Mouse (Mus musculus) T-helper 2 cell (primary cell): ENCODE data around the gene Slc22a20.

Experiments
- in situ Hi-C: fragments of 300-600 bp; cut with MboI, MseI; formaldehyde crosslinking; loops from one replicate; pipeline ENCODE4 v1.15.1; 2025; ENCODE audit warnings: high pct_unique_total_duplicates

Slc22a20 gene

DNA sequence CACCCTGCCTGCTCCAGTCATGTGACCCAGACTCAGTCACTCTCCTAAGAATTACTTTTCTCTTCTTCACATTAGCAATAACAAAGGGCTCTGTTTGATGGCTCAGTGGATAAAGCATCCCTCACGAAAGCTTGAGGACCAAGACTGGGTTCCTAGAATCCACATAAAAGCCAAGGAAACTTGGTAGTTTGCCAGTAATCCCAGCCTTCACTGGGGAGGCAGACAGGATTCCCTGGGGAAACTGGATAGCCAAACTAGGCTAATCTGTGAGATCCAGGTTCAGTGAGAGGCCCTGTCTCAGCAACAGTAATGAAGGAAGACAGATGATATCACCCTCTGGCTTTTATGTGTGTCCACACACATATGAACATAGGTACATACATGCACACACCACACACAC, 5.0 kb upstream of the Slc22a20 start:
- in situ Hi-C loops, result loop anchor here (25.0 kb wide), 1 partner anchor 696 kb away; no protein-coding TSS in a partner anchor

DNA sequence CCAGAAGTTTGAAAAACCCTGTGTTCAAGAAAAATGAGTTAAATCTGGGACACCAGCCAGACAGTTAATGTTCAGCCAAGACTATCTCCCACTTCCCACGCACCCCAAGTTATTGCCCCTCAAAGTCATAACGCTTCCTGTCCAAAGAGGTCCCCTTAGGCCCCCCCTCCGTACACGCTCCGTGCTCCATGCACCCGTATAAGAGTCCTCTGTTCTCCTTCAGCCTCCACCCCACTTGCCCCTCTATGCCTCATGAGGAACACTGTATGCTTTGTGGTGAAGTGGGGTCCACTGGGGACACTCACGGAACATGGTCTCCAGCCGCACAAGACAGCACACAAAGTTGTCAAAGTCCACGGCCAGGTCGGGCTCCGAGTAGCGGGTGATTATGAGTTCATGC, 4.1 kb upstream of the Slc22a20 start:
- in situ Hi-C loops, result loop anchor here (25.0 kb wide), 1 partner anchor 697 kb away; no protein-coding TSS in a partner anchor

DNA sequence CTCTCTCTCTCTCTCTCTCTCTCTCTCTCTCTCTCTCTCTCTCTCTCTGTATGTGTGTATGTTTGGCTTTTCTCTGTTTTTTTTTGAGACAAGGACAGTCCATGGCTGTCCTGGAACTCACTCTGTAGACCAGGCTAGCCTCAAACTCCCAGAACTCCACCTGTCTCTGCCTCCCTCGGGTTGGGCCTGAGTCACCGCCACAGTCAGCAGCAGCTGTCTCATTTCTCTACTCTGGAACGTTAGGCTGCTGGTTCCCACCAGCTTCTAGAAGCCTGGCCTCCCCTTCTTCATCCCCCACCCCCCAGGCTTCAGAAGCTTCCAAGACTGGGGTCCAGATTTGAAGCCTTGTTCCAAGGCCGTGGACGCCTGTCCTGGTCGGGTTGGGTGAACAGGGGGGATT, 3.6 kb upstream of the Slc22a20 start:
- in situ Hi-C loops, result loop anchor here (10.0 to 25.0 kb wide), 2 partner anchors 245 to 698 kb away; partner anchors contain the start of gene Ppp2r5b

DNA sequence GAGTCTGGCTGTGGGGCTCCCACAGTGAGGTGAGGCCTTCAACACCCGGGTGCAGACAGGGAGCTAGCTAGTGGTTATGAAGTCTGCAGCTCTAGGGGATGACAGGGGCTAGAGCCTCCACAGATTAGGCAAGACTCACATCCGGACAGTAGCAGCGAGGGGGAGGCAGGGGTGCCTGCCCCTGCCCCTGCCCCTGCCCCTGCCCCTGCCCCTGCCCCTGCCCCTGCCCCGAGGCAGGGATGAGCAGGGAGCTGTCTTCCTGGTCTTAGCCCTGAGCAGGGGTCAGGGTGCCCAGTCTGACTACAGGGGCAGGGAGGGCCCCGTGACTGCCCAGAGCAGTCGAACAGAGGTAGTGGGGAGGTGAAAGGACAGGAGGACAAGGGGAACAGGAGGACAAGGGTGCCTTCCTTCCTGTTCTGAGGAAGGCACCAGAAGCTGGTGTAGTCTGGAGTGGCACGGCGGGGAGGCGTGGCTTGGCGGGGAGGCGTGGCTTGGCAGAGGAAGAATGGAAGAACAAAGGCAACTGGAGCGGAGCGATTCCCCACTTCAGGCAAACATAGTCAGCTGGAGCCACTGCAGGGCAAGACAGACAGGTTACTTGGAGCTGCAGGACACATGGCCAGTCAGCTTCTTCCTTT, 3.0 kb upstream of the Slc22a20 start:
- in situ Hi-C loops, result loop anchor here (10.0 to 25.0 kb wide), 2 partner anchors 246 to 698 kb away; partner anchors contain the start of gene Ppp2r5b

DNA sequence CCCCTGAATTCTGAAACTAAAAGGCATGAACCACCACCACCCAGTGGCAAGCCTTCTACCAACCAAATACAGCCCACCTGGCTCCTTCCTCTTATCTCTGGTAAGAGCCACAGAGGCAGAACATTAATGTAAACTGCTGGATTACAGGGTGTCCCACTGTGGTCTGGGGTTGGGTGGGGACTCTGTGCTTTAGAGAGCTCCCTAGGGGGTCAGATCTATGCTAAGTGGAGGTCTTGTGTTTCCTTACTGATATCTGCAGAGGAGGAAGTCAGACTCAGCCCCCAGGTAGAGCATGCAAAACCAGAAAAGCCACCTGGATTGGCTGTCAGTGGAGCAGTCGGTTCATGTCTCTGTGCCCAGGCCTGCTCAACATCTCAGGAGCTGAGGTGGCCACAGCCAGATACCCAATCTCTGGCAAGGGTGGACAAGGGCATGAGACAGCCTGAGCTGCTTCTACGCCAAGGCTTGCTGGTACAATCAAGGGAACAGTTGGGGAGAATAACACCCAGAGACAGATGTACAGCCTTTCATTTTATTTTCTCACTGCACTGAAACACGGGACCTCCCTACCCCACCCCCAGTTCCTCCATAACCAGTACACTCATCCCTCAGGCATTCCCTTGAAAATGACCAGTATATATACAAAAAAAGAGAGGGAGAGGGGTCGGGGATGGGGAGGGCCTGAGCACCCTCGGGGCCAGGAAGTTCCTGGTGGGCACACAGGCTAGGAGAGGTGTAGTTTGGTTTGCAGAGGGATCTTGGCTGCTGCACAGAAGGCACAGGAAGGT, 2.3 kb upstream of the Slc22a20 start:
- in situ Hi-C loops, result loop anchor here (10.0 to 25.0 kb wide), 2 partner anchors 247 to 699 kb away; partner anchors contain the start of gene Ppp2r5b

DNA sequence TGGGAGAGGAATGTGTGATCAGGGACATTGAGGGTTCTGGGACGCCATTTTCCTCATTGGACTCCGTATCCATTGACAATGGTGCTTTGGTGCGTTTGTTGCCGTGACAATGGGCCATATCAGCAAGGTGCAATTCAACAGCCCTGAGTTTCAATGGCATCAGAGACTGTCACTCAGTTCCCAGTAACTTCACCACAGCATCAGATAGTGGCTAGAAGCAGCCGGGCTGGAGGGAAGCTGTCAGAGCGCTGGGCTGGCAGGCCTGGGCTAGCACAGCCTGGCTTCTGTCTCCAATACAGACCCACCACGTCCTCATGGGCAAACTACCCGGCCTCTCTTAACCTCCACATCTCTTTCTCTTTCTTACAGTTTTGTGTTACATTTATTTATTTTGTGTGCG, 5.5 kb downstream of the Slc22a20 start:
- in situ Hi-C loops, result loop anchor here (10.0 to 25.0 kb wide), 2 partner anchors 254 to 707 kb away; partner anchors contain the start of gene Ppp2r5b

DNA sequence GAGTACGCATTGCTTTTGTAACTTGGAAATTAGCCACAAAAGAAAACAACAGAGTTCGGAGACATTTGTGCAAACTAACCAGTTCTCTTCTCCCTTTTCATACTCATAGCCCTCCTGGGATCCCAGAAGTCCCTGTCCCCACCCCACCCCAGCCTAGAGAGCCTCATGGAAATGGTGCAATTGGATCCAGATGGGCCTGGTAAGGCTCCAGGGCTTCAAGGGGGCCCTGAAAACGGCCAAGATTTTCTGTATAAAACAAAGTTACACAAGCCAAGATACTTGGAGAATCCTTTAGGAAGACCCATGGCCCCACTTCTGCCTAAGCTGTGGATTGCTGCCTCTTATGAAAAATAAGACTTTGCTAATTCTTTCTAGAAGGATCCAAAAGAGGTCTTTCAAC, 8.2 kb downstream of the Slc22a20 start:
- in situ Hi-C loops, result loop anchor here (25.0 kb wide), 1 partner anchor 710 kb away; no protein-coding TSS in a partner anchor

DNA sequence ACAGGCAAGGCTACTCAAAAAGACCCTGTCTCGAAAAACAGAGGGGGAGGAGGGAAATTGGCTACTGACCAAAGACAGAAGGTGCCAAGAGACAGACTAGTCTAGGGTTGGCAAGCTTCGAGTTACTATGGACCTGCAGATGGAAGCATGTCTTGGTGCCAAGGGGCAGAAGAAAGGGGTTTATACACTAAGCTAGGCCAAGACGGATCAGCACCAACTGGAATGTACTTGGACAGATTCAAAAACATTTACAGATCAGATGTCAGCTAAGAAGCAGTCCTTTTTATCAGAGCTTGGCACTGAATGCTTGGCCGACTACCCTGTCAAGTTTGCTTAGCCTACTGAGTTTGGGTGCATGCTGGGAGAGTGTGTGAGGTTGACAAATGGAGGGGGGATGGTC, 10.3 kb downstream of the Slc22a20 start:
- in situ Hi-C loops, result loop anchor here (25.0 kb wide), 1 partner anchor 712 kb away; no protein-coding TSS in a partner anchor

DNA sequence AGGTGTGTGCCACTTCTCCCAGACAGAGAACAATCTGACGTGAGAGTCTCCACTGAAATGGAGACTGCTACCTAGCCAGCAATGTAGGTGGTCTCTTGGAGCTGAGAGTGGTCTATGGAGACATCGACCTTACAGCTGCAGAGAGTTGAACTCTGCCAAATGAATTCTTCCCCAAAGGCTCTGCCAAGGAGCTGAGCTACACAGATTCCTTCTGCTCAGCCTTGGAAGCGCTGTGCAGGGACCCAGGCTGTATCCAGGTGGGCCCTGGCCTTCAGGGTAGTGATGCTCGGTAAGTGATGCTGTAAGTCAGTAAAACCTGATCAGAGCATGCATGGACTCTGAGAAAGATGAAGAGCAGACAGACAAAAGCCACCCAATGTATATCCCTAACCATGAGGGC, 10.8 kb downstream of the Slc22a20 start:
- in situ Hi-C loops, result loop anchor here (25.0 kb wide), 1 partner anchor 712 kb away; no protein-coding TSS in a partner anchor

DNA sequence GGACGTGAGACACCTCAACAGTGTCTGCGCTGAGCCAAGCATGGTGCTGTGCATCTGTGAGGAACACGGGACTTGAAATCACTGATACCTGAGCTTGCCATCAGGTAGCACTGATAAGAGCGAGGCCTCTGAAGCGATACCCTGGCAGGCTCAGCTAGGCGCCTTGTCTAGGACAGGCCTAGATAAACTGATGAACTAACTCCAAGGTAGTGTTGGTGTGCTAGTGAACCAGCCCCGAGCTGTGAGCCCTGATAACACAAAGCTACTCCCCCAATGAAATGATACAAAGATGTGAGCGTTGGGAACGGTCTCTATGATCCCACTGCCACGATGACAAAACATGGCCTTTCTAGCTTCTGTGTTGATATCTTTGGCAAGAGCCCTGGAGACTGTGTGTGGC, 18.3 kb downstream of the Slc22a20 start:
- in situ Hi-C loops, result no loop called here

DNA sequence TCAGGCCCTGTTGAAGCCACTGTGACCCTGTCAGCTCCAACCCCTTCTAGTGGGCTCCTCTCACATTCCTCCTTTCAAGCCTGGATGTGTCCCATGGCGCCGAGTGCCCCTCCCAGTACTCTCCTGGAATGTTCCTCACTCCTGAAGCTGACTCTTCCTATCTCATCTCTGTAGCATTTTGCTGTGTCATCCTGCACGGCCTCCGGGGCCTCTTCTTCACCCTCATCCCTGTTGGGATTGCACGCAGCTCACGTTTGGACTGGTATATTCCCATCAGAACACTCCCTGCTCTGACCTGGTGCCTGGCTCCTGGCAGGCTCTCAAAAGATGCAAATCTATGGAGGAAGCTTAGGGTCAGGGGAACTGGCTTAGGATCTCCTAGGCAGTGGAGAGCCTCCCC, 19.2 kb downstream of the Slc22a20 start:
- in situ Hi-C loops, result no loop called here

DNA sequence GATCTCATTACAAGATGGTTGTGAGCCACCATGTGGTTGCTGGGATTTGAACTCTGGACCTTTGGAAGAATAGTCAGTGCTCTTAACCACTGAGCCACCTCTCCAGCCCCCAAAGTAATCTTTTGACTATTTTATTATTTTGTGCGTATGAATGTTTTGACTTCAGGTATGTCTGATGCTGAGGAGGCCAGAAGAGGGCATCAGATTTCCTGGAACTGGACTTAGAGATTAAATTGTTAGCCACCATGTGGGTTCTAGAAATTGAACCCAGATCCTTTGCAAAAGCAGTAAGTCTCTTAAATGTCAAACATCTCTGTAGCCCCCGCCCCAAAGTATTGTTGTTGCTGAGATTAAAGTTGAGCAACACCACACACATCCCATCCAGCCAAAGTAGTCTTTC, 20.0 kb downstream of the Slc22a20 start:
- in situ Hi-C loops, result no loop called here

DNA sequence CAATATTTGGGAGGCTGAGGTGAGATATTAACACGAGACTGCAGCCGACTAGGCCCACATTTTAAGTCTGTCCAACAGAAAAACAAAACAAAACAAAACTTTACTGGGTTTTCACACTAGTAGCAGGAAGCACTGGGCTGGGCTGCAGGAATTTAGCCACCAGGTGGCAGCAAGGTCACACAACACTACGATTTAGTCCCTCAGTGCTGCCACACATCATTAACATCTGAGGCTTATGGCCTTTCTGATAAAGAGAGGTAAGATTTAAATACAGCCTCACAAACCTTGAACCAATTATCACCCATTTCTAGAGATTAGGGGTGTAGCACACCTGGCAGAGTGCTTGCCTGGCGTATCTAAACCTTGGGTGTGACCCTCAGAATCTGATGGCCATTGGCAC, 20.7 kb downstream of the Slc22a20 start:
- in situ Hi-C loops, result no loop called here

DNA sequence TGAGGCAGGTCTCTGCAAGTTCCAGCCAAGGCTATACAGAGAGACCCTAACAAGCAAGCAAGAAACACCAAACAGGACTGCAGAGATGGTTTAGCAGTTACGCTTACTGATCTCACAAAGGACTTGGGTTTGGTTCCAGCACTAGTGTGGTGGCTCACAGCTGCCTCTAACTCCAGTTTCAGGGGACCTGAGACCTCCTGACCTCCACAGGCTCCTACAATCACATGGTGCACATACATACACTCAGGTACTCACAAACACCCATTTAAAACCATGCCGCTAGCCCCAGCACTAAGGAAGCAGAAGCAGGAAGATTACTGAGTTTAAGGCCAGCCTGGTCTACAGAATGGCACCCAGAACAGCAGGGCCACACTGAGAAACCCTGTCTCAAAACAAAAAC, 21.1 kb downstream of the Slc22a20 start:
- in situ Hi-C loops, result loop anchor here (5.0 kb wide), 2 partner anchors 52 to 157 kb away; partner anchors contain the start of gene Capn1

DNA sequence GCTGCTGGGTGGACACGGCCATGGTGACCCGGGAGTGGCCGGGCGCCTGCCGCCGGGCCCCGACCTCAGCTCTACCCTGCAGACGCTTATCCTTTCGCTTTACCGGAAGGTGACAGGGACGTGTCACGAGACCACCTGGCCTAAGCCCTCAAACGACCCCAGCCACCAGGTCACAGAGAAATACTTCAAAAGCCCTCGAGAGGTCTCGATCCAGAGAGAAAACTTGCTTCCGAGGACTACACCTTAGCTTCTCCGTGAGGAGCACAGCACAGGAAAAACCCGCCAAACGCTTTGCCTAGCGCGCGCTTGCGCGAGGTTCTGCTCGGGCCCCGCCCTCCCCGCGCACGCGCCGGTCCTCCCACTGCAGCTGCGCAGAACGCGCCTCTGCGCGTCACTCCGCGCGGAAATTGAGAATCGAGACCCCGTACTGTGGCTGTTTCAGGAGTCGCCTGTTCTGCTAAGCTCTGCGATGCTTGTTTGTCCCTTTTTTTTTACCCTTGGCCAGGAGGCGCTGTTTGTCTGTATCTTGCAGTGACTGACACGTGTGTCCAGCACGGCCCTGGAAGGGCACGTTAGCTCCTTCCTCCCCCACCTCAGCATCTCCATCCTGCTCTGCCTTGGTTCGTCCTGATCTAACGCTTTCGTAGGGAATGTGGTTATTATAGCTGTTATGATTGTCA, 21.9 kb downstream of the Slc22a20 start, which contains the start of gene Pola2:
Pola2 (minus strand) TSS at position 320 of the 680 bp plus-strand sequence.
- in situ Hi-C loops, result loop anchor here (5.0 kb wide), 2 partner anchors 53 to 158 kb away; partner anchors contain the start of gene Capn1

DNA sequence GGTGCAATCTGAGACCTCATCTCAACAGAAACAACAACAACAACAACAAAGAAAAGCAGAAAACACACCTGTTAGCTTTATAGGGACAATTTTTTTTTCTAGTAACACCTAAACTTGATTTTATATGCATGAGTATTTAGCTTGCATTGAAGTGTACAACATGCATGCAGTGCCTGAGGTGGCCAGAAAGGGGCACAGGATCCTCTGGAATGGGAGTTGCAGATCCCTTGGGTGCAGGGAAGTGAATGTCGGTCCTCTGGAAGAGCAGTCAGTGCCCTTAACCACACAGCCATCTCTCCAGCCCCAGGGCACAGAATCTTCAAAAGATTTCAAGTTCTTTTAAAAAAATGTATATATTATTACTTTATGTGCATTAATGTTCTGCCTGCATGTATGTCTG, 23.3 kb downstream of the Slc22a20 start:
- in situ Hi-C loops, result loop anchor here (5.0 kb wide), 2 partner anchors 55 to 160 kb away; partner anchors contain the start of gene Capn1

DNA sequence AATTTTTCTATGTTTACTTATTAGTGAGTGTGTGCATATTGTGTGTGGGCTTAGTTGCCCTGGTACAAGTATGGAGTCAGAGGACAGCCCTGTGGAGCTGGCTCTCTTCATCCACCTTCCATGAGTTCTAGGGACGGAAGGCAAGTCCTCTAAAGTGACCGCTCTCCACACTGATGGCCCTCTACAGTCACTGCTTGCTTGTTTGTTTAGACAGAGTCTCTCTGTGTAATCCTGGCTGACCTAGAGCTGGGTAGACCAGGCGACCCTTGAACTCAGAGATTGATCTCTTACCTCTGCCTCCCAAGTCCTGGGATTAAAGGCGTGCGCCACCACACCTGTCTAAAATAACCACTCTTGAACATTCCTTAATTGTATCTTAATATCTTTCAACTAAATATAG, 28.6 kb downstream of the Slc22a20 start:
- in situ Hi-C loops, result loop anchor here (5.0 kb wide), 1 partner anchor 35 kb away; the partner anchor contains the start of gene Cdc42ep2

DNA sequence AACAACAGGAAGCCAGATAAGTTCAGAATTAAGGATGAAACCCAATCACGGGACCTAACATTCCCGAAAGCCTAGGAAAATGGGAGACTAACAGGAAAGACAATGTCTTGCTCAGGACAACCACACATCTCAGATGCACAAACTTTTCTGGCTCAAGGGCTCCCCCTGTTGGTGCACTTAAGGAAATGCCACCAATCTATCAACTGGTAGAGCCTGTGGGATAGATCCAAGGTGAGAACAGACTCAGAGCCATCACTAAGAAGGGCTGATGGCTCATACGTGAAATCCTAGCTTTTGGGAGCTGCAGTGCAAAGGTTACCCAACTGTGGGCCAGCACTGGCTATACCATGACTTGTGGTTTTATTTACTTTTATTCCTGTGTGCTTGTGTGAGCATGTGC, 29.3 kb downstream of the Slc22a20 start:
- in situ Hi-C loops, result loop anchor here (5.0 kb wide), 1 partner anchor 34 kb away; the partner anchor contains the start of gene Cdc42ep2

DNA sequence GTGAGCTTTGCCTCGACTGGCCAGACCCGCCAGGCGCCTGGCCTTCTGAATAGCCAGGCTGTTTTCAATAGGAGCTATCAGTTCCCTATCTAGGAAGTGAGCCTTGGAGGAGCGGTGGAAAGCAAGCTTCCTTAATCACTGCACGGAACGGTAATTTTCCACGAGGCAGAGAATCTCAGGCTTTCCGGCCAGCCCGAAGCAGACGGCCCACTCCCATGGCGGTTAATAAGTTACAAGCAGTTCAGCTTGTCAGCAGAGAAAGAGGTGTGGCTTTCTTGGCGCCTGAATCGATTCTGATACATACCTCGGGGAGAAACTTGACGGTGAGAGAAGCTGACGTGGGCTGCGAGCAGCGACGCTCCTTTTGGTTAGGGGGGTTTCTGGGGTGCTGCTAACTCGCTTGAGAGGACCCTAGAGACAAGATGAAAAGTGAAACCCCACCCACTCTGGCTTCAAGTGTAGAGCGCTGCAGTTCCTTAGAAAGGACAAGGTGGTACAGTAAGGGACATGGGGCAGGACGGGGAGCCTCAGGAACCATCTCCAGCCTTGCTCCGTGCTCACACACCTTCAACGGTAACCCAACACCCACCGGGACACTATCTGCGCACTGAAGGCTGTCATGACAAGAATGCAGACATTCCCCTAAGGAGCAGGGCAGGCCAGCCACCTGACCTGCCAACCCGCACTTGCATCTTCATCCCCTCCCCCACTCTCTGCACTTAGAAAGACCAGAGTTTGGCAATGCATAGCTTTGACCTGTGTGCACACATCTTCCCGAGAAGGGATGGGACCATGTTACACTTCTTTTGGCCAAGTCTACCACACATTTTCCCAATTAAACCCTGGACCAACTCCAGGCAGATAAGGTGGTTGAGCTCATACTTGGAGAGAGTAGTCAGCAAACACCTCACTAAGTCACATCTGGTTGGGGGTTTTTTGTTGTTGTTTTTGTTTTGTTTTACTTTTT, 30.0 kb downstream of the Slc22a20 start:
- in situ Hi-C loops, result loop anchor here (5.0 kb wide), 1 partner anchor 34 kb away; the partner anchor contains the start of gene Cdc42ep2

DNA sequence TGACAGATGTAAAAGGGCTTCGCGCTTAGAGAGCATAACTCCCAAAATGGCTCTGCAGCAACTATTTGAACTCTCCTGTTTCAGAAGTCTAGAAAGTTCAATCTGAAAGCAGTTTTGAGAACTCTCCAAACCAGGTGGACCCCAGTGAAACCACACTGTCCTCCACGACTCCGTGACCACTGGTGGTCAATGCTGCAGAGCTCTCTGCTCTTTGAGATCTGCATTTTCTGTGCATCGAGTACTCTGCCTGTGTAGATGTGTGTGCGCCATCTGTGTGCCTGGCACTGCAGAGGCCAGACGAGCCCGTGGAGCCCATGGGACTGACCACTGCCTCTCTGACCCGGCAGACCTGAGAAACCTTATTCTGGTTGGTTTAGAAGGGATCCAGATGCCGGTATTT, 31.0 kb downstream of the Slc22a20 start:
- in situ Hi-C loops, result loop anchor here (5.0 kb wide), 1 partner anchor 33 kb away; the partner anchor contains the start of gene Cdc42ep2
